Mouse (Mus musculus): ENCODE measurements around the gene Inhbc.

- TF ChIP-seq POLR2A (IDR thresholded peaks at IDR 0.05; ENCODE audit: low read depth, low read length) (no peak), CTCF (conservative IDR thresholded peaks at IDR 0.05; ENCODE audit: insufficient read depth, insufficient read length, low read depth, low read length) (no peak)
These were observed 52.2 kb downstream of the Inhbc start for GRCm38 (mm10) chr10:127318009-127318408.
